Mouse (Mus musculus) limb, embryonic 11.5 days (tissue): ENCODE results near the gene Tspoap1. TPM values are rescaled to one million over a fixed set of nuclear protein-coding genes. Genes with fewer than 3 reads are reported as not detected.

Source experiments
- ATAC-seq: fragments of 200-750 bp; cut with Nextera tagmentation; 2 replicates; pipeline ENCODE4 v1.8.0; 2017; ENCODE audit warnings: low read depth; ENCODE audit not compliant: insufficient number of reproducible peaks, low FRiP score, low TSS enrichment
- DNase-seq: peaks from one replicate; pipeline ENCODE4 v3.0.0-alpha.2; 2015; ENCODE audit warnings: low spot score
- H3K27ac ChIP-seq: fragments of 300-500 bp; sonication (generic); replicated peaks from 2 replicates; pipeline ENCODE4 v1.5.1; 2014; ENCODE audit warnings: low read depth, mild to moderate bottlenecking, low read length
- H3K27me3 ChIP-seq: fragments of 300-500 bp; sonication (generic); 2 replicates; pipeline ENCODE4 v1.6.1; 2014; ENCODE audit warnings: mild to moderate bottlenecking, low read length, mixed read lengths; ENCODE audit not compliant: control insufficient read depth, insufficient read depth
- H3K36me3 ChIP-seq: fragments of 300-500 bp; sonication (generic); 2 replicates; pipeline ENCODE4 v1.6.1; 2014; ENCODE audit warnings: mild to moderate bottlenecking, low read length, moderate library complexity, mixed read lengths; ENCODE audit not compliant: control insufficient read depth, insufficient read depth
- H3K4me1 ChIP-seq: fragments of 300-500 bp; sonication (generic); 2 replicates; pipeline ENCODE4 v1.6.1; 2014; ENCODE audit warnings: low read length, mixed read lengths; ENCODE audit not compliant: control insufficient read depth, insufficient read depth
- H3K4me2 ChIP-seq: fragments of 300-500 bp; sonication (generic); 2 replicates; pipeline ENCODE4 v1.6.1; 2014; ENCODE audit warnings: low read depth, mild to moderate bottlenecking, moderate library complexity; ENCODE audit not compliant: severe bottlenecking
- H3K4me3 ChIP-seq: fragments of 300-500 bp; sonication (generic); 2 replicates; pipeline ENCODE4 v1.5.1; 2014; ENCODE audit warnings: low read depth, low read length
- H3K9ac ChIP-seq: fragments of 300-500 bp; sonication (generic); 2 replicates; pipeline ENCODE4 v1.6.1; 2014; ENCODE audit warnings: mild to moderate bottlenecking, low read length
- H3K9me3 ChIP-seq: fragments of 300-500 bp; sonication (generic); 2 replicates; pipeline ENCODE4 v1.6.1; 2016; ENCODE audit warnings: low read length; ENCODE audit not compliant: control insufficient read depth
- WGBS: fragments of 180-500 bp; shearing (Covaris S2); extraction: QIAGEN DNeasy Blood & Tissue Kit; methylation state at CpG from one replicate; pipeline ENCODE4 v1.1.7; 2014; 5-methylcytosine and 5-hydroxymethylcytosine counted together
- polyA plus RNA-seq: library from polyadenylated mRNA; unstranded; fragments of >200 nt; fragmentation: Nextera tagmentation; extraction: Ambion mirVana; gene quantifications from 2 replicates; pipeline ENCODE4 v1.2.1, GENCODE M21; 2014

The Tspoap1 gene
- polyA plus RNA-seq, 1 experiment from 2014 or later: 1.7 TPM

DNA sequence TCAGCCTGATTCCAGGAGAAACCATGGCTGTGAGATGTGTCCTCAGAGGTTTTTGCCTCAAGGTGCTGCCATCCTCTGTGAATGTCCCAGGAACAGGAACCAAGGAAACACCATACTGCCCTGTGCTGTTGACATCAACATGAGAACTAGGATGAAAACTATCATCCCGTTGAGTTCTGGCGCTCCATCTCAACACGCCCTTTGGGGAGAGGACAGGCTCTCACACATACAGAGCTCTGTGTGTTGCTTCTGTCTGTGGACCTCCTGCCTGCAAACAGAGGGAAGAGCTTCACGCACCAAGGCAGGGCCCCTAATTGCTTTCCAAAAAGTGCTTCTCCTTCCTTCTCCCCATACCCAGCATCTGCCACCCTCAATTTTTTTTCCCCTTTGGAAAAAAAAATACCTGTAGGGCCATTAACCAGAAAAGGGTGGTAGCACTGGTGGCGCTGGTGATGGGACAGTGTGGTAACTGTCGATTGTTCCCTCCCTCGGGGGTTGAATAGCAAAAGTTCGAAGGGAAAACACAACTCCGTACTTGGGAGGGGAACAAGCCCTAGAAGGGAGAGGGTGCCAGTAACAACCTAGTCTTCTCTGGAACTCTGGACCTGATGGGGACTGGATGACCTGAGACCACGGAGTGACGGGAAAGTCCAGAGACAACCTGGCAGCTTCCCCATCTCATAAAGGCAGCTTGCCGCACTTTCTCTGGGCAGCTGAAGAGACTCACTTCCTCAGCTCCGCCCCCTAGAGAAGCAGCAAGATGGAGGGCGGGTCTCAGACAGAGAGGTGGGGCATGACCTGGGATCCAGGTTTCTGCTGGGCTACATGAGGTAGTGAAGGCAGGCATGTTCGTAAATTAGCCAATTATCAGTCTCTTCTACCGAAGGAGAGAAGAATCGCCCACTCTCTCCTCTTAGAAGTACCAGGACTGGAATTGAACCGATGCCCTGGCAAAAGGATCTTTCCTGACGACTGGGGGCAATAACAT, 11.9 kb upstream of the Tspoap1 start:
- Histone ChIP-seq H3K9me3 (no peaks in the 10 kb centered on the region), H3K36me3 (peaks cover 7% of the 10 kb centered on the region; the same call in 1 of the 2 replicates), H3K27me3 (no peaks in the 10 kb centered on the region), H3K9ac (no peak overlapping the region), H3K27ac (no peak overlapping the region), H3K4me1 (0 out of 2 replicates have a peak, but pooled peaks cover 2% of the 10 kb centered on the region), H3K4me3 (no peak overlapping the region), H3K4me2 (no peak overlapping the region)
- WGBS: 30% methylated on average over 19 of the region's 19 CpGs
- no peak for DNase-seq
- ATAC-seq: no peak

DNA sequence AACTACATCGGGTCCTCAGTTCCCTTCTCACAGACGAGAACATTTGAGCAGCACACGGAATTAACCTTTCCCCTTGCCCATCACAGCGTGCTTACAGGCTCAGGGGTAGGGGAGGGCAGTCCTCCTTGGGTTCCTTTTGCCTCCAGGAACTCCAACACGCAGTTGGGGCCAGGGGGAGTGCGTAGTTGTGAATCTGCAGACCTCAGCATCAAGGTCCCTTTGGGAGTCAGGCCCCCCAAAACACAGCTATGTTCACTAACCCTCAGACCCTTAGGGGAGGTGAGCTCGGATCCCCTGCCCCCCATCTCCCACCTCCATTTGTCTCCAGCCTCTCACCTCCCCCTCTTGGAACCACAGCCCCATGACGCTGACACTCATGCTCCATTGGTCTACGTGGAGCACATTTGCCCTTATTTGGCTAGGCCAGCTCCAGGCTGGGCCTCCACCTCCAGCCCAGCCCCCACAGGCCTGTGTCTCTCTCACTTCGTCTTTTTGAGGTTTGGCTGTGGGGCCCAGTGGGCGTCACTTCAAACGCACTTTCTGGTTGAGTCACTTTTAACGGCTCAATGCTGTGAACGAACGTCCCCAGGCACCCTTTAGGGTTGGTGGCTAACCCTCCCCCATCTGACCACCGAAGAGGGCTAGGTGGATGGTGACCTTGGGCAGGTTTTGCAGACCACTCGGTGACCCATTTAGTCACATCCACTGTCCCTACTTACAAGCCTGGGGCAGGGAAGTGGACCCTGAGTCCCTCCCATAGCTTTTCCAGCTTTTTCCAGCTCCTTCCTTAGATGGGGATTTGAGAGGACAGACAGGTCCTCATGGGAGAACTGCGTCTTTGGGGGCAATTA, 10.9 kb upstream of the Tspoap1 start:
- Histone ChIP-seq H3K9me3 (no peaks in the 10 kb centered on the region), H3K4me1 (0 out of 2 replicates have a peak, but pooled peaks cover 2% of the 10 kb centered on the region), H3K27me3 (no peaks in the 10 kb centered on the region), H3K27ac (no peak overlapping the region), H3K4me2 (no peak overlapping the region), H3K9ac (no peak overlapping the region), H3K36me3 (peaks cover 3% of the 10 kb centered on the region; the same call in 1 of the 2 replicates), H3K4me3 (no peak overlapping the region)
- ATAC-seq: no peak
- DNase-seq: no peak
- WGBS: 32% methylated on average over 18 of the region's 18 CpGs

DNA sequence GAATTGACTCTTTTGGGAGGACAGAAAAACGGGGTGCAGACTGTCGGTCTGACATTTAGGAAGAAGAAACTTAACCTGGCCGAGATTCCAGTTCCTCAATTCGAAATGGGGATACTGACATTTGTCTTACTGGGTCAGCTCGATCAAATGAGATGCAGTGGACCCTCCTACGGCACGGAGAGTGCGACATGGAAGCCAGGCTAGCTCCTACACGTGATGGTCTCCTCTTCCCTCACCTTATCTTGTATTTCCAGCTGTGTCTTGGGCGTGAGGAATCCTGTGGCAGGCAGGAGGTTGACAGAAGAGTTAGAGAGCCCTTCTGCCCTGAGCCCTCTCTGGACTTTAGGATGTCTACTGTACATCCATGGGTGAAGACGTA, 10.3 kb upstream of the Tspoap1 start:
- WGBS: 82% methylated on average over 11 of the region's 11 CpGs
- ATAC-seq: no peak

DNA sequence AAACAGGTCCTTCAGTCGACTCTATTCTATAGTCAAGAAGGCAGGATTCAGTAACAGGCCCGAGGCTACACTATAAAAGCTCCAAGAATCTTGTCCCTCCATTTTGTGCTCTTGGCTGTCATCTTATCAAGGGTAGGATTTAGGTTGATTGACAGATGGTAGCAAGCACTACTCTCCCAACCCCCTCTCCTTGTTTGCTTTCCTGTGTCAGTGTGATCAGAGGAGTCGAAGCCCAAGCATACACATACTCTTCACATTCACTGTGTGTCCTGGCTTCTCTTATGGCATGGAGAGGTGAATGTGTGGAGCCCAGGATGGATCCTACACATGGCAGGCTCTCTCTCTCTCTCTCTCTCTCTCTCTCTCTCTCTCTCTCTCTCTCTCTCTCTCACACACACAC, 9.8 kb upstream of the Tspoap1 start:
- H3K4me2 ChIP-seq: no peak overlapping the region
- WGBS: 79% methylated on average over 3 of the region's 3 CpGs
- H3K4me3 ChIP-seq: no peak overlapping the region
- no peaks in the 10 kb centered on the region for H3K36me3 ChIP-seq
- H3K27me3 ChIP-seq: no peaks in the 10 kb centered on the region
- 0 out of 2 replicates have a peak, but pooled peaks cover 2% of the 10 kb centered on the region for H3K4me1 ChIP-seq
- H3K9me3 ChIP-seq: no peaks in the 10 kb centered on the region
- H3K27ac ChIP-seq: no peak overlapping the region
- ATAC-seq (no peak), DNase-seq (no peak)
- H3K9ac ChIP-seq: no peak overlapping the region

More for the DNA sequence above, 10.3 kb upstream of the Tspoap1 start:
- Histone ChIP-seq H3K4me3 (no peak overlapping the region), H3K36me3 (no peaks in the 10 kb centered on the region), H3K9me3 (no peaks in the 10 kb centered on the region), H3K27ac (no peak overlapping the region), H3K27me3 (no peaks in the 10 kb centered on the region), H3K4me1 (0 out of 2 replicates have a peak, but pooled peaks cover 2% of the 10 kb centered on the region), H3K9ac (no peak overlapping the region), H3K4me2 (no peak overlapping the region)
- no peak for DNase-seq

DNA sequence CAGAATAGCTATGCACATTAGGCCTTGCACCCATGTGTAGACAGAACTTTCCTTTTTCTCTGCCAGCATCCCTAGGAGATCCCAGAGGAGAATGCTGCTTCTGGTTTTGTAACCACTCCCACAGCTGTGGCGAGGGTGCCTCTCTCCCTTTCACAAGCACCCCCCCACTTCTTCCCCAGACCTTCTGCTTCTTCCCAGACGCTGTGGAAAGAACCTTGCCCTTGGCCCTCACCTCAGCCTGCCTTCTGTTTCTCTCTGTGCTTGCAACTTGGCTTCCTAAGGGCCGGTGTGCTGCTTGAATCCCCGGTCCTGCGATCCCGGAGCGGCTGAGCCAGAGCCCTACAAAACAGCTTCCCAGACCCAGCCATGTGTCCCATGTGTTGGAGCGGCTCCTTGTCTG, 9.3 kb upstream of the Tspoap1 start:
- Histone ChIP-seq H3K36me3 (no peaks in the 10 kb centered on the region), H3K9ac (no peak overlapping the region), H3K9me3 (no peaks in the 10 kb centered on the region), H3K4me3 (no peak overlapping the region), H3K4me2 (no peak overlapping the region), H3K27ac (no peak overlapping the region), H3K4me1 (0 out of 2 replicates have a peak, but pooled peaks cover 2% of the 10 kb centered on the region), H3K27me3 (no peaks in the 10 kb centered on the region)
- ATAC-seq (no peak), DNase-seq (no peak)
- WGBS: 84% methylated on average over 8 of the region's 8 CpGs

DNA sequence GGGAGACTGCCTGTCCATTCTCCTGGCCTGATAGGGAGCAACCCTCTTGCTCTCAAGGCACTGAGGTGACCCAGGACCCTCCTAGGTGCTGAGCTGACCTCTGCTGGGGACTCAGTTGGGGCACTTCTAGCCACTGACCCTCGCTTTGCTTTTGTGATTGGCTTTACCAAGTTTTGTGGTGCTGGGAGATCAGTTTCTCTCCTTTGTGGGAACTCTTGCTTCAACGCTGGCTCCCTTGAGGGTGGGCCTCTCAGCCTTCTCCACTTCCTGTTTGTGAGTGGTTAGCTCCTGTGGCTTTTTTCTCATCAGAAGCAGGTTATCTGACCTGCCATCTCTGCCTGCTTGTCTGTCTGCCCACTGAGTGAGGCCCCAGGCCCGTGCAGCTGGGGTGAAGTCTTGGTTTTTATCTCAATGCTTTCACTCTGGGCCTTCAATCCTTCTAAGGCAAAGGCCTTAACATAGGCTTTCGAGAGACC, 8.8 kb upstream of the Tspoap1 start:
- H3K27ac ChIP-seq: no peak overlapping the region
- no peaks in the 10 kb centered on the region for H3K9me3 ChIP-seq
- DNase-seq (no peak), ATAC-seq (no peak)
- H3K4me2 ChIP-seq: no peak overlapping the region
- no peak overlapping the region for H3K9ac ChIP-seq
- H3K36me3 ChIP-seq: no peaks in the 10 kb centered on the region
- no peak overlapping the region for H3K4me3 ChIP-seq
- H3K27me3 ChIP-seq: no peaks in the 10 kb centered on the region
- WGBS: 70% methylated on average over 4 of the region's 4 CpGs
- 0 out of 2 replicates have a peak, but pooled peaks cover 2% of the 10 kb centered on the region for H3K4me1 ChIP-seq

DNA sequence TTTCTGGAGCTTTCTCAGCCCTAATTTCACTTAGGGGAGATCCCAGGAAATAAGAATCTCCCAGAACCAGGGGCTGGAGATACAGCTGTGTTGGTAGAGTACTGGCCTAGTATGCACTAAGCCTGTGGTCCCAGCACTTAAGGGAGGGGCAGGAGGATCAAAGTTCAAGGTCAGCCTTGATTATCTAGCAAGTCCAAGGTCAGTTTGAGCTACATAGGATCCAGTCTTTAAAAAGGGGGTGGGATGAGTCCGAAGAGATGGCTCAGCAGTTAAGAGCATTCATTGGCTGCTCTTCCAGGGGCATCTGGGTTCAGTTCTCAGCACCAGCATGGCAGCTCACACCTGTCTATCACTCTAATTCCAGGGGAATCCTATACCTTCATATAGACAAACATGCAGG, 8.0 kb upstream of the Tspoap1 start:
- 97% methylated on average over 1 of the region's 1 CpGs for WGBS
- Histone ChIP-seq H3K4me3 (no peak overlapping the region), H3K27ac (no peak overlapping the region), H3K4me2 (no peak overlapping the region), H3K4me1 (0 out of 2 replicates have a peak, but pooled peaks cover 2% of the 10 kb centered on the region), H3K36me3 (no peaks in the 10 kb centered on the region), H3K27me3 (no peaks in the 10 kb centered on the region), H3K9me3 (no peaks in the 10 kb centered on the region), H3K9ac (no peak overlapping the region)
- DNase-seq: no peak
- ATAC-seq: no peak

DNA sequence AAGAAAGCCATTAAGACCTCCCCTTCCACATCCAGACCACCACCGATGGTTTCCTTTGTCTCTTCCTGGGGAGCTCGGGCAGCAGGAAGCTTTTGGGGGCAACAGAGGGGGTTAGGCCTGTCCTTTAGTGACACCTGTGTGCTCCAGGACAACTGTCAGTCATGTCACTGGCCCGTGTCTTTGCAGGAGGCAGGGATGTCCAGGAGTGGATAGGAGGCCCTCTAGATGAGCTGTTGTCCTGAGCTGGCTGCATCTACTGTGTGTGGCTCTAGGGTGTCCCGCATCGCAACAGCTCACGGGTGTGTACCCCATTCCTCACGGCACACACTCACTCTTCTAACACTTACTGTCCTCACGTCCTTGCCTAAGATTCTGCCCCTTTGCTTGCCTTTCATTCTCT, 7.1 kb upstream of the Tspoap1 start:
- Histone ChIP-seq H3K9me3 (no peaks in the 10 kb centered on the region), H3K4me1 (0 out of 2 replicates have a peak, but pooled peaks cover 2% of the 10 kb centered on the region), H3K9ac (no peak overlapping the region), H3K36me3 (no peaks in the 10 kb centered on the region), H3K4me2 (no peak overlapping the region), H3K27ac (no peak overlapping the region), H3K4me3 (no peak overlapping the region), H3K27me3 (no peaks in the 10 kb centered on the region)
- WGBS: 84% methylated on average over 8 of the region's 8 CpGs
- ATAC-seq (no peak), DNase-seq (no peak)
